Mouse (Mus musculus): Measurements from ENCODE around the gene Tcta. TPM values are rescaled to one million over a fixed set of nuclear protein-coding genes. Genes with fewer than 3 reads are reported as not detected.
"Not testable (repeated sequence)": the region's sequence is repeated elsewhere in the genome, so short reads cannot be mapped to it uniquely, and the experiment has no call there.

Gene Tcta
- polyA plus RNA-seq, 1 experiment from 2014 or later, result 47.5 TPM

DNA sequence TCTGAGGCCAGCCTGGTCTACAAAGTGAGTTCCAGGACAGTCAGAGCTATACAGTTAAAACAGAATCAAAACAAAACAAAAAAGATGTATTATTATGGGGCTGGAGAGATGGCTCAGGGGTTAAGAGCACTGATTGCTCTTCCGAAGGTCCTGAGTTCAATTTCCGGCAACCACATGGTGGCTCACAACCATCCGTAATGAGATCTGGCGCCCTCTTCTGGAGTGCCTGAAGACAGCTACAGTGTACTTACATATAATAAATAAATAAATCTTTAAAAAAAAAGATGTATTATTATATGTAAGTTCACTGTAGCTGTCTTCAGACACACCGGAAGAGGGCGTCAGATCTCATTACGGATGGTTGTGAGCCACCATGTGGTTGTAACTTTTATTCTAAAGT, 16.1 kb upstream of the Tcta start:
- ATAC-seq (replicated peaks; ENCODE audit: low FRiP score, low read depth); H3K4me1 ChIP-seq (replicated peaks; ENCODE audit: insufficient read depth, low read length); DNase-seq (ENCODE audit: low spot score); H3K4me2 ChIP-seq (ENCODE audit: low read length); H3K4me3 ChIP-seq (replicated peaks; ENCODE audit: low read depth, low read length); H3K9me3 ChIP-seq (replicated peaks; ENCODE audit: low read length); H3K36me3 ChIP-seq (ENCODE audit: insufficient read depth, low read length); H3K27me3 ChIP-seq (ENCODE audit: insufficient read depth, low read length); H3K27ac ChIP-seq; H3K9ac ChIP-seq (ENCODE audit: low read depth, low read length): not testable (repeated sequence)
- TF ChIP-seq CTCF (IDR thresholded peaks at IDR 0.05; ENCODE audit: low read depth), result peak; percentile 40; the same call in 1 of the 2 replicates
- WGBS, result 92% methylated on average over 7 of the region's 7 CpGs

GRCm38 (mm10) chr9:108318462-108318861, 12.5 kb upstream of the Tcta start:
- Histone ChIP-seq H3K9ac (ENCODE audit: low read depth, low read length) (no peak overlapping the region), H3K27ac (no peak overlapping the region), H3K27me3 (ENCODE audit: insufficient read depth, low read length) (no peaks in the 10 kb centered on the region), H3K4me3 (replicated peaks; ENCODE audit: low read depth, low read length) (no peak overlapping the region), H3K4me2 (ENCODE audit: low read length) (no peak overlapping the region), H3K36me3 (ENCODE audit: insufficient read depth, low read length) (no peaks in the 10 kb centered on the region), H3K9me3 (replicated peaks; ENCODE audit: low read length) (no peaks in the 10 kb centered on the region), H3K4me1 (replicated peaks; ENCODE audit: insufficient read depth, low read length) (no peaks in the 10 kb centered on the region)
- ATAC-seq (replicated peaks; ENCODE audit: low FRiP score, low read depth) (no peak), DNase-seq (ENCODE audit: low spot score) (no peak)
- TF ChIP-seq CTCF (IDR thresholded peaks at IDR 0.05; ENCODE audit: low read depth), result no peak
- WGBS, result 90% methylated on average over 2 of the region's 2 CpGs

DNA sequence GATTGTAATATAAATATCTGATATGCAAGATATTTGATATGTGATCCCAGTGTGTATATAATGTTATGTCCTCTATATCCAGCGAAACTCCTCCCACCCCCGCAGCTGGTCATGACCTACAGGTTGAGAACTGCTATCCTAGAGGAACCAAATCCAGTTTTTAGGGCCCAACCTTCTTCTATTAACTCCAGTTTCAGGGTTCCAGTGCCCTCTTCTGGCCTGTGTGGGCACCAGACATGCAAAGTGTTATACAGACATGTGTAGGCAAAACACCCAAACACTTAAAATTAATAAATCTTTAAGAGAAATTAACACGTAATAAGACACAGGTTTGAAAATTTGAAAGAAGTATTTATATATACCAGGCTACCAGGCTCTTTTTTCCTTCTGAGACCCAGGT, 11.6 kb upstream of the Tcta start:
- H3K9me3 ChIP-seq (replicated peaks; ENCODE audit: low read length), result no peaks in the 10 kb centered on the region
- no peak overlapping the region for H3K9ac ChIP-seq (ENCODE audit: low read depth, low read length)
- H3K27ac ChIP-seq, result no peak overlapping the region
- peak; percentile 25 for DNase-seq (ENCODE audit: low spot score)
- no peaks in the 10 kb centered on the region for H3K36me3 ChIP-seq (ENCODE audit: insufficient read depth, low read length)
- no peaks in the 10 kb centered on the region for H3K4me1 ChIP-seq (replicated peaks; ENCODE audit: insufficient read depth, low read length)
- no peak for ATAC-seq (replicated peaks; ENCODE audit: low FRiP score, low read depth)
- no peaks in the 10 kb centered on the region for H3K27me3 ChIP-seq (ENCODE audit: insufficient read depth, low read length)
- WGBS, result 90% methylated on average over 3 of the region's 3 CpGs
- peak; percentile 51 for TF ChIP-seq CTCF (IDR thresholded peaks at IDR 0.05; ENCODE audit: low read depth)
- H3K4me2 ChIP-seq (ENCODE audit: low read length), result no peak overlapping the region
- H3K4me3 ChIP-seq (replicated peaks; ENCODE audit: low read depth, low read length), result no peak overlapping the region

DNA sequence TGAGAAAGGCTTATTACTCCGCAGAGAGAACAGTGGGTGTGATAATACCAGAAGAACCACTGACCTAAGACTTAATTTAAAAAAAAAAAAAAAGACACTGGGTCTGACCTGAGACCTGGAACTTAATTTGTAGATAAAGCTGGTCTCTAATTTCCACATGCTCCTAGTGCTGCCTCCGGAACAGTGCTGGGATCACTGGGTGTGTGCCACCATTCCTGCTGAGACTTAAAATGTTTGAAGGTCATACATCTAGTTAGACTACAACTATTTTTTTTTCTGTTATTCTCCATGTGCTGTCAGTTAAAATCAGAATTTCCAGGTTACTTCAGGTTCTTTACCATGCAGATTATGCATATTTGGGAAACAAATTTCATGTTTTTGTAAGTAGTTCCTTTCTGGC, 2.2 kb upstream of the Tcta start:
- H3K4me1 ChIP-seq (replicated peaks; ENCODE audit: insufficient read depth, low read length), result peaks cover 18% of the 10 kb centered on the region
- ATAC-seq (replicated peaks; ENCODE audit: low FRiP score, low read depth), result no peak
- no peaks in the 10 kb centered on the region for H3K9me3 ChIP-seq (replicated peaks; ENCODE audit: low read length)
- no peak for TF ChIP-seq CTCF (IDR thresholded peaks at IDR 0.05; ENCODE audit: low read depth)
- DNase-seq (ENCODE audit: low spot score), result peak; percentile 16
- peak overlapping the region; percentile 79 for H3K4me3 ChIP-seq (replicated peaks; ENCODE audit: low read depth, low read length)
- H3K36me3 ChIP-seq (ENCODE audit: insufficient read depth, low read length), result no peaks in the 10 kb centered on the region
- peak overlapping the region; percentile 48; the same call in 1 of the 2 replicates for H3K9ac ChIP-seq (ENCODE audit: low read depth, low read length)
- H3K27me3 ChIP-seq (ENCODE audit: insufficient read depth, low read length), result no peaks in the 10 kb centered on the region
- peak overlapping the region; percentile 82 for H3K4me2 ChIP-seq (ENCODE audit: low read length)
- H3K27ac ChIP-seq, result no peak overlapping the region
- 46% methylated on average over 2 of the region's 2 CpGs for WGBS

GRCm38 (mm10) chr9:108307021-108307807, 1.3 kb upstream of the Tcta start:
- Histone ChIP-seq H3K9me3 (replicated peaks; ENCODE audit: low read length) (no peaks in the 10 kb centered on the region), H3K36me3 (ENCODE audit: insufficient read depth, low read length) (0 out of 2 replicates have a peak, but pooled peaks cover 7% of the 10 kb centered on the region), H3K9ac (ENCODE audit: low read depth, low read length) (peak overlapping the region; percentile 97), H3K4me3 (replicated peaks; ENCODE audit: low read depth, low read length) (peak overlapping the region; percentile 79), H3K27ac (peak overlapping the region; percentile 98), H3K4me2 (ENCODE audit: low read length) (peak overlapping the region; percentile 82), H3K27me3 (ENCODE audit: insufficient read depth, low read length) (no peaks in the 10 kb centered on the region), H3K4me1 (replicated peaks; ENCODE audit: insufficient read depth, low read length) (peaks cover 18% of the 10 kb centered on the region)
- 3% methylated on average over 12 of the region's 12 CpGs for WGBS
- no peak for ATAC-seq (replicated peaks; ENCODE audit: low FRiP score, low read depth)
- no peak for TF ChIP-seq CTCF (IDR thresholded peaks at IDR 0.05; ENCODE audit: low read depth)
- peak; percentile 11 for DNase-seq (ENCODE audit: low spot score)

DNA sequence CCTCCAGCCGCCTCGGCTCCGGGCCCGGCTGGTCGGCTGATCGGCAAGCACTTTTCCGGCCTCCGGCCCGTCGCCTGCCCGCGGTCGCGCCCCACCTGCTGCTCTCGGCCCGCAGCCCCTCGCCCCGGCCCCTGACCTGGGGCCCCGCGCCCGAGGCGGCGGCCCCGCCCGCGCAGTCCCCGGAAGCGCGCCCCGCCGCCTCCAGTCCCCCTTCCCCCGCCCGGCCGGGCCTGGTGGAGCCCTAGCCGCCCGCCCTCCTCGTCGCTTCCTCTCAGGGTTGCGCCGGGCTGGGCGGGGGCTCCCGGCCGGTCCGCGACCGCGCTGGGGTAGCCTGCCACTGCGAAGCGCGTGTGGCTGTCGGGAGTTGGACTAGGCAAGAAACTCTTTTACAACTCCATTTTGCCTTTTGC, 616 bp upstream of the Tcta start:
- Histone ChIP-seq H3K9me3 (replicated peaks; ENCODE audit: low read length) (no peaks in the 10 kb centered on the region), H3K4me3 (replicated peaks; ENCODE audit: low read depth, low read length) (peak overlapping the region; percentile 79), H3K27me3 (ENCODE audit: insufficient read depth, low read length) (no peaks in the 10 kb centered on the region), H3K36me3 (ENCODE audit: insufficient read depth, low read length) (0 out of 2 replicates have a peak, but pooled peaks cover 7% of the 10 kb centered on the region), H3K4me2 (ENCODE audit: low read length) (peak overlapping the region; percentile 82), H3K9ac (ENCODE audit: low read depth, low read length) (peak overlapping the region; percentile 97), H3K27ac (peak overlapping the region; percentile 98), H3K4me1 (replicated peaks; ENCODE audit: insufficient read depth, low read length) (peaks cover 18% of the 10 kb centered on the region)
- no peak for TF ChIP-seq CTCF (IDR thresholded peaks at IDR 0.05; ENCODE audit: low read depth)
- peak; percentile 83 for ATAC-seq (replicated peaks; ENCODE audit: low FRiP score, low read depth)
- 1% methylated on average over 49 of the region's 51 CpGs for WGBS
- peak; percentile 92 for DNase-seq (ENCODE audit: low spot score)

Measured in kidney, postnatal 0 days (tissue).